Mouse (Mus musculus) testis, adult 2 months (tissue): ENCODE data around the gene Bpifa6. TPM values are rescaled to one million over a fixed set of nuclear protein-coding genes. Genes with fewer than 3 reads are reported as not detected.

Source experiments
- H3K27ac ChIP-seq: fragments of 200-500 bp; 2 replicates; pipeline ENCODE4 v1.5.1; 2012; ENCODE audit warnings: low read depth, low read length; ENCODE audit not compliant: control insufficient read depth, insufficient read depth
- H3K27me3 ChIP-seq: fragments of 200-500 bp; 2 replicates; pipeline ENCODE4 v1.6.1; 2012; ENCODE audit warnings: mild to moderate bottlenecking, low read length, moderate library complexity; ENCODE audit not compliant: control insufficient read depth, insufficient read depth
- H3K36me3 ChIP-seq: fragments of 200-500 bp; 2 replicates; pipeline ENCODE4 v1.6.1; 2012; ENCODE audit warnings: mild to moderate bottlenecking, low read length; ENCODE audit not compliant: control insufficient read depth, insufficient read depth
- H3K4me1 ChIP-seq: fragments of 200-500 bp; 2 replicates; pipeline ENCODE4 v1.6.1; 2012; ENCODE audit warnings: low read length; ENCODE audit not compliant: control insufficient read depth, insufficient read depth
- H3K4me3 ChIP-seq: fragments of 200-500 bp; 2 replicates; pipeline ENCODE4 v1.5.1; 2012; ENCODE audit warnings: low read depth, mild to moderate bottlenecking, low read length, moderate library complexity, mixed read lengths; ENCODE audit not compliant: control insufficient read depth
- CTCF ChIP-seq: fragments of 200-500 bp; IDR thresholded peaks from 2 replicates; pipeline ENCODE4 v1.5.1; 2012; ENCODE audit warnings: low read depth, mild to moderate bottlenecking, inconsistent platforms, low read length, moderate library complexity; ENCODE audit not compliant: control insufficient read depth, insufficient read depth, insufficient replicate concordance
- POLR2A ChIP-seq: fragments of 200-500 bp; IDR thresholded peaks from 2 replicates; pipeline ENCODE4 v1.6.1; 2012; ENCODE audit warnings: low read depth, mild to moderate bottlenecking, inconsistent platforms, low read length, moderate library complexity; ENCODE audit not compliant: control insufficient read depth
- polyA plus RNA-seq: library from polyadenylated mRNA; depleted of rRNA; stranded (reverse); fragments of >200 nt; gene quantifications from 2 replicates; pipeline ENCODE4 v1.2.3, GENCODE M21; 2012; rRNA removed

Gene Bpifa6
- polyA plus RNA-seq, 1 experiment = 7.6 TPM

GRCm38 (mm10) chr2:154038932-154039331 lies 64.2 kb downstream of the Bpifa6 start:
- no peak overlapping the region for H3K27ac ChIP-seq
- TF ChIP-seq CTCF (peak; percentile 78; the same call in 1 of the 2 replicates), POLR2A (no peak)

GRCm38 (mm10) chr2:154044743-154045142 lies 70.0 kb downstream of the Bpifa6 start:
- TF ChIP-seq POLR2A (no peak), CTCF (no peak)
- H3K27me3 ChIP-seq = no peaks in the 10 kb centered on the region
- no peaks in the 10 kb centered on the region for H3K36me3 ChIP-seq
- no peaks in the 10 kb centered on the region for H3K4me1 ChIP-seq
- H3K27ac ChIP-seq = no peak overlapping the region
- H3K4me3 ChIP-seq = no peak overlapping the region

More at GRCm38 (mm10) chr2:154038932-154039331, 64.2 kb downstream of the Bpifa6 start:
- H3K4me3 ChIP-seq = no peak overlapping the region
- no peaks in the 10 kb centered on the region for H3K27me3 ChIP-seq
- no peaks in the 10 kb centered on the region for H3K36me3 ChIP-seq
- H3K4me1 ChIP-seq = no peaks in the 10 kb centered on the region

Other genes starting within 250 kb of the Bpifa6 start
- gene Mapre1, start 233.7 kb upstream of the Bpifa6 start, polyA plus RNA-seq = 6.3 and 8.2 TPM in 2 replicates
- 41.4 and 46.4 TPM in 2 replicates for gene Efcab8, start 195.0 kb upstream of the Bpifa6 start, polyA plus RNA-seq
- 255 and 271 TPM in 2 replicates for gene Sun5, start 103.9 kb upstream of the Bpifa6 start, polyA plus RNA-seq
- gene Bpifb2, start 99.9 kb upstream of the Bpifa6 start, polyA plus RNA-seq = 7.2 and 7.7 TPM in 2 replicates
- 0.21 and 0.36 TPM in 2 replicates for gene Bpifb6, start 74.6 kb upstream of the Bpifa6 start, polyA plus RNA-seq
- gene Bpifb3, start 56.7 kb upstream of the Bpifa6 start, polyA plus RNA-seq = 5.0 and 5.4 TPM in 2 replicates
- gene Bpifb4, start 36.7 kb upstream of the Bpifa6 start, polyA plus RNA-seq = 0.33 and 0.64 TPM in 2 replicates
- 0.11 TPM in 1 of 2 replicates, not detected in the other for gene Bpifa2, start 33.3 kb downstream of the Bpifa6 start, polyA plus RNA-seq
- 195 and 226 TPM in 2 replicates for gene Bpifa3, start 155.4 kb downstream of the Bpifa6 start, polyA plus RNA-seq
- gene Bpifa1, start 167.9 kb downstream of the Bpifa6 start, polyA plus RNA-seq = 0.83 and 0.93 TPM in 2 replicates
- gene Bpifa5, start 187.7 kb downstream of the Bpifa6 start, polyA plus RNA-seq = not detected in 2 replicates
- gene Bpifb1, start 215.9 kb downstream of the Bpifa6 start, polyA plus RNA-seq = 0.37 and 0.42 TPM in 2 replicates
- 12.7 and 14.1 TPM in 2 replicates for gene Bpifb5, start 248.8 kb downstream of the Bpifa6 start, polyA plus RNA-seq